Mouse (Mus musculus) right cerebral cortex, postnatal 14 days (tissue): Measurements from ENCODE around the gene Ints5.
"Not testable (repeated sequence)": the region's sequence is repeated elsewhere in the genome, so short reads cannot be mapped to it uniquely, and the experiment has no call there.

Source experiments
- DNase-seq: peaks from one replicate; pipeline ENCODE4 v3.0.0; 2022

Ints5 gene

DNA sequence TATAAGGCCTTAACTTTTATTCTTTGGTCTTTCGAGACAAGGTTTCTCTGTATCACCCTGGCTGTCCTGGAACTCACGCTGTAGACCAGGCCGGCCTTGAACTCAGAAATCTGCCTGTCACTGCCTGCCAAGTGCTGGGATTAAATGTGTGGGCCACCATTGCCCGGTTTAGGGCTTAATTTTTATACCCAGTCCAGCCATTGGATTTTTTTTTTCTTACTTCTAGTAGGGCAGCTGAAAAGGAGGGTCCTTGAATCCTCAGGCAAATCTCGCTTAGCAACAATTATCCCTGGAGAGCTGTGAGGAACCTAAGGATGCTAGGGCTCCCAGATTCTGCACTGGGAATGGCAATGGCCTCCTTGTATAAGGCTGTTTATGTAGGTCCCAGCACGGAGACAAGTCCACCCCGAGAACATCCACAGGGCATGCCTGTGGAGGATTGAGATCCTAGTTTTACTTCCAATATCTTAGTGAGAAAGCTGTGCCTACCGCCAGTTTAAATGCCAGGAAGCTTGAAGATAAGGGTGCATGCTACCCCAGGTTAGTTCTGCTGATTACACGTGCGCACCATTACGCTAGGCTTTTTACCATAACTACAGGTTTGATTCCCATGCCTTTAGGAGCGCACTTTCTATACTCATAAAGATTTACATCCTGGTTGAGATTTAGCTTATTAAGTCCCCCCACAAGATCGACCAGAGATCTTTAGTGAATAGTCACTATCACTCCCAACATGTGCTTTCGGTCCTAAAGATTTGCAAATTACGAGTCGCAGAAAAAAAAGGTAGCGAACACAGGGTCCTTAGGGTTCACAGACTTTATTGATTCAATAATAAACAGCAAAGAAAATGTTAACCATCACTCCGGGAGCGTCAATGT lies 5.0 kb upstream of the Ints5 start:
- no peak for DNase-seq

DNA sequence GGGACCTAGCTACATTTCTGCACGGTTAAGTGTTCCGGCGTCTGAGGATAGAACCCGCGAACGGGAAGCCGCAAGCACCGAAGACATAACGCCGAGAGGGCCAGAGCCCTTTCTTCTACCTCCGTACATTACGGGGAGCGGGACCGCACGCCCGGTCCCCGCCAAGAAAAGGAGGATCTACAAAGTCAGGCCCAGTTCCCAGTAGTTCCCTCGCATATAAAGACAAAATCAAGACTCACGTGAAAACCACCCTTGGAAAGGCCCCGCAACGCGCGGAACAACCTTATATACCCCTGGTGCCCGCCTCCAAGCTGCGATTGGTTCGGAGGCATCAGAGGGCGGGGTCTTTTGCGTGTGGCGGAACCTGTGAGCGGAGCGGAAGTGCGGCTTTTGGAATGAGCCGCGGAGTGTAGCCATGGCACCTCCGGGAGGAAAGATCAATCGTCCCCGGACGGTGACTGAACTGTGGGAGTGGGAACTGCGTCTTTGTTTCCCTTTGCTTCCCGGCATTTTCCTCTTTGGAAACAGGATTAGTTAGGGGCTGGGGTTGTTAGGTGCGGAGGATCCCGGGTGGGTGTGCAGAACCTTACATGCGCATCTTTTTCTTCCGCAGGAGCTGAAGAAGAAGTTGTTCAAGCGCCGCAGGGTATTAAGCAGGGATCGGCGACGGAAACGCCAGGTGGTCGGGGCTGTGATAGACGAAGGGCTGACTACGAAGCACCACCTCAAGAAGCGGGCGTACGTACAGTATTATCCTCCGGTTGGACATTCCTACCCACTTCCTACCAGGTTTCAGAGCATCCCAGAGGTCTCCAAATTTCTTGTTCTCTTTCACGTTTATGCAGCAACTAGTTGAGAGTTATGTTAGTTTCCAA lies 4.1 kb upstream of the Ints5 start, which contains the start of the genes 1810009A15Rik and Gm49416:
1810009A15Rik (plus strand) TSS at position 343 of the 875 bp plus-strand sequence.
Gm49416 (plus strand) TSS at position 416 of the 875 bp plus-strand sequence.
- DNase-seq = peak; percentile 94

DNA sequence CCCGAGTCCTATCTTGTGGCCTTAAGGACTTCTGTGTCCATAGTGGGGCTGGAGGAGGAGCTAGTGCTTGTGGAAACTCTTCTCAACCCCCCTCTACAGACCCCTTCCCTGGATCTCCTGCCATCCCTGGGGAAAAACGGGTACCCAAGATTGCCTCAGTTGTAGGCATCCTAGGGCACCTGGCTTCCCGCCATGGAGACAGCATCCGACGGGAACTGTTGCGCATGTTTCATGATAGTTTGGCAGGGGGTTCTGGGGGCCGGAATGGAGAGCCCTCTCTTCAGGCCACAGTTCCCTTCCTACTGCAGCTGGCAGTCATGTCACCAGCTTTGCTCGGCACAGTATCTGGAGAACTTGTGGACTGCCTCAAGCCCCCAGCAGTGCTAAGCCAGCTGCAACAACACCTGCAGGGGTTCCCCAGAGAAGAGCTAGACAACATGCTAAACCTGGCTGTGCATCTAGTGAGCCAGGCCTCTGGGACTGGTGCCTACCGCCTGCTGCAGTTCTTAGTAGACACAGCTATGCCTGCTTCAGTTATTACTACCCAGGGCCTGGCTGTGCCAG lies 2.7 kb downstream of the Ints5 start:
- no peak for DNase-seq

GRCm38 (mm10) chr19:8896231-8896630 lies 3.4 kb downstream of the Ints5 start:
- not testable (repeated sequence) for DNase-seq

DNA sequence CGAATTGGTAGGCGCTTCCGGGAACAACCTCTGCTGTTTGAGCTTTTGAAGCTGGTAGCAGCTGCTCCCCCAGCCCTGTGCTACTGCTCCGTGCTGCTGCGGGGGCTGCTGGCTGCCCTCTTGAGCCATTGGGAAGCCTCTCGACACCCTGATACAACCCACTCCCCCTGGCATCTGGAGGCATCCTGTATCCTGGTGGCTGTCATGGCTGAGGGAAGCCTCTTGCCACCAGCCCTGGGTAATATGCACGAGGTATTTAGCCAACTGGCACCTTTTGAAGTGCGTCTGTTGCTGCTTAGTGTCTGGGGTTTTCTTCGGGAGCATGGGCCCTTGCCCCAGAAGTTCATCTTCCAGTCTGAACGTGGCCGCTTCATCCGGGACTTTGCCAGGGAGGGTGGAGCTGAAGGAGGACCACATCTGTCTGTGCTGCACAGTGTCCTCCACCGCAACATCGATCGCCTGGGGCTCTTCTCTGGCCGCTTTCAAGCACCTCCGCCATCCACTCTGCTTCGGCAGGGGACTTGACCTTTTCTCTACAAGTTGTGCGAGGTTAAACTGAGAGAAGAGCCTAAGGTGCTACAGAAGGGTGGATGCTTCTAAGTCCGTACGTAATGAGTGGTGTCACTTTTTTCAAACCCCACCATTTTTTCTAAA lies 4.5 kb downstream of the Ints5 start:
- DNase-seq = peak; percentile 40

DNA sequence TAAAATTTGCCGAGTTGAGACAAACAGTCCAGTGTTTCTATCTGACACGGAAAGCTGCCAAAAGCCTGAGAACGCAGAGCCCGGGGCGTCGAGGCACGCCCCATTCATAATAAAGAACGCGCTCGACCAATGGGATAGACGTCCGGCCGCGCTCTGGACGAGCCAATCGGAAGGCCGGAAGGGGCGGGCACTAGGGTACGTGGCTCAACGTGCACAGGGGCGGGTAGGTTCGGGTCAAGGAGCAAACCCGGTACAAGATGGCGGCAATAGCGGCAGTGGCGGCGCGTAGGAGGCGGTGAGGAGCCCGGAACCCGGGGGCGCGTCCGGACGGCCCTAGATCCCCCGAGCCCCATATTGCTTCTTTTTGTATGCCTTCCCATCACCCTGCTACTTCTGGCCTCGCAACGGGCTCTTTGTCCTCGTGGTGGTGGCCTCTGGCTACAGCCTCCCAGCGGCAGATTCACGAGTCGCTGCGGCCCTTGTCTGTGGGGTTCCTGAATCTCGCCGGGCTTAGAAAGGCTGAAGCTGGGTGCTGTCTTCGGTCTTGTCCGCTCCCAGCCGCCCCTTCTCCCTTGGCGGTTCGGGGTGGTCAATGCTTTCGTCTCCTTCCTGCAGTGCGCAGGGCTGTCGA lies 5.2 kb downstream of the Ints5 start, which contains the start of gene Ganab:
Ganab (plus strand) TSS at position 207 of the 631 bp plus-strand sequence.
- peak; percentile 95 for DNase-seq

DNA sequence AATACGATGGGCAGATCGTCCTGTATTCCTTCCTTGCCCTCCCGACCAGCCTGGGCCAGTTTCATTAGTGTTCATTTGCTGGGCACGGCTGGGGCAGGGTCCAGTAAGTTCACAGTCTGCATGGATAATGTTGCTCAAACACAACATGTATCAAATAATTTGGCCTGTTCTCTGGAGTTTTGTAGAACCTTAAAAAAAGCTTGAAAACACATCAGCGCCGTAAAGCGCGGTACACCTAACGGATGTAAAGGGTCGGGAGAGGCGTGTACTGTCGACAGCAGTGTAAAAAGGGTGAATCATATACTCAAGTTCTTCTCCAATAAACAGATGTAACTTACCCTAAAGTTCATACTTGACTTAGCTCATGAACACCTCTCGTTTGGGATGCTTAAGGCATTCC lies 5.8 kb downstream of the Ints5 start:
- DNase-seq = no peak

DNA sequence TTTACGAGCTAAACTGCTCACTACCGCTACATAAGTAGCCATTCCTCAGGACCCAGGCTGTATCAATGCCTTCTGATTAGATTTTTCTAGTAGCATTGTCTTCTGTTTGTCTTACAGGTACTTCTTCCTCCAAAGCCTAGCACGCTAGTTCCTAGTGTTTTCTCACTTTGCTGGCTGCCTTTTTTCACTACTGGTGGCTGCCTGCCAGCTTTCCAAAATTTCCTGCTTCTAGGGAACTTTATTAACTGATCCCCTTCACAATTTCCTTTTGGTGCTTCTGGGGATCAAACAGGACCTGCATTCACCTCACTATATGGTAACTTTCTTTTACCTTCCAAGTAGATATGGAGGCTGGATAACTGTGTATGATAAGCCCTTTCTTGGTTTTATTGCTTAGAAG lies 6.3 kb downstream of the Ints5 start:
- no peak for DNase-seq

- no peak for DNase-seq
Measured at GRCm38 (mm10) chr19:8903412-8903811, 10.6 kb downstream of the Ints5 start.

DNA sequence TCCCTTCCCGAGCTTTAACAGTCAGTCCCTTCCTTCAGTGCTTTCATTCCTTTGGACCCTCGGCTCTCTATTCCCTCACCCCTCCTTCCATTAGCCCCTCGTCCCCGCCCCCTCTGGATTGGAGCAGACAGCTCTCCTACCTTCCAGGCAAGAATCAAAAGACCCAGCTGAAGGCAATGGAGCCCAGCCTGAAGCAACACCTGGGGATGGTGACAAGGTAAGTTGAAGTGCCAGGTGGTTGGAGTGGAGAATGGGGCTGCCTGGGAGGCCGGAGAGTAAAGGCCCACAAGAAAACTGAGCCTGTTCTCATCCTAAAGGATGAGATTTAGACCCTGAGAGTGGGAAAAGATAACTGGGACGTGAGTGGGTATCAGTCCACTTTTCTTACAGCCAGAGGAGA lies 15.7 kb downstream of the Ints5 start:
- no peak for DNase-seq

DNA sequence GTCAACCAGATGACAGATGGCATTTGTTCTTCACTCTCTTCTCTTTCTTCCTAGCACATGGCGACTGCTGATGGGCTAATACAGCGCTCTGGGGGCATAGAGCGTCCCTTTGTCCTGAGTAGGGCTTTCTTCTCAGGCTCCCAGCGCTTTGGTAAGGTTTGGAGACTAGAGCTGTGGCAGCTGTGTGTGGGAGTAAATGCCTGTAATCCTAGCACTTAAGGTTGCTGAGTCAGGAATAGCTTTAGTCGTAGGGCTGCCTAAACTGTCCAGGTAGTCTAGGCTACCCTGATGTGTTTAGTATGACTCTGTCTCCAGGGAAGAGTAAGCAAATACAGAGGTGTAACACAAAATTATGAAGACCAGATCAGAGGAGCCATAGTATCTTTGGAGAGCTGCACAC lies 19.0 kb downstream of the Ints5 start:
- DNase-seq = no peak

GRCm38 (mm10) chr19:8914212-8914611 lies 21.4 kb downstream of the Ints5 start:
- DNase-seq = no peak

DNA sequence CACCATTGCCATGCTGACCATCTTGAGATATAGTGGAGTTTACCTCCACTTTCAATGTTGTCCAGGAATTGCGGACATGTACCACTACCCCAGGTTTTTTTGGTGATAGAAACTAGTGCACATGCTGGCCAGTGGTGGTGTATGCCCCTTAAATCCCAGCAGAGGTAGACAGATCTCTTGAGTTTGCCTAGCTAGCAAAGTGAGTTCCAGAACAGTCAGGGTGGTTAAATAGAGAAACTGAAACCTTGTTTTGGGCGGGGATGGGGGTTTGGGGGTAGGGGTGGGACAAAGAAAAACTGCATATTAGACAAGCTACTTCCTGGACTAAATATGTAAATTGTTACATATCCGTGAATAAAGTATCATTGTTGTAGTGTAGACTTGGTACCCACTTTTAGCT lies 26.2 kb downstream of the Ints5 start:
- DNase-seq = no peak

- no peak for DNase-seq
Measured at GRCm38 (mm10) chr19:8919684-8920072, 26.9 kb downstream of the Ints5 start.

DNA sequence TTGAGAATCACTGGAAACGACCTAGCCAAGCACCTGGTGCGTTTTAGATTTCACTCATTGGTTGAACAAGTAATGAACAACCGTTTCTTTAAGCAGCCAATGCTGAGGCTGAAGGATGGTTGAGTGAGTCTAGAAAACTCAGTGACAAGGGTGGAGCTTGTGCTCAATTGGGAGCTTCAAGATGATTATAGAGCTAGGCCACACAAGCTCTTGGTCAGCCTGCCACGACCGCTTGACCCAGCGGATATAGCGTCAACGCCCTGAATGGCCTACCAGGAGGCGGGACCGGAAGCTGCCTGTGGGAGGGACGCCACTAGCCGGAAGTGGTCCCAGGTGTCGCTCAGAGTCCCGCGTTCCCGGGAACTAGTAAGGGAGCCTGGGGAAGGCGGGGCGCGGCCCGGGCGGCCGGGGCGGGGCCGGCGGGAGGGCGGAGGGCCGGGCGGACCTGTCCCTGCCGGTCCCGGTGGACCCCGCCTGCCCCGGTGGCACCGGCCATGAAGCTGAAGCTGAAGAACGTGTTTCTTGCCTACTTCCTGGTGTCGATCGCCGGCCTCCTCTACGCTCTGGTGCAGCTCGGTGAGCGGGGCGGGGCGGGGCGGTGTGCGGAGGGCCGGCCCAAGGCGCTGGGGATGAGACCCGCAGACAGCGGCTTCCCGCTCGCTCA lies 27.4 kb downstream of the Ints5 start, which contains the start of gene B3gat3:
B3gat3 (plus strand) TSS at position 302 of the 664 bp plus-strand sequence.
- DNase-seq = peak; percentile 91

DNA sequence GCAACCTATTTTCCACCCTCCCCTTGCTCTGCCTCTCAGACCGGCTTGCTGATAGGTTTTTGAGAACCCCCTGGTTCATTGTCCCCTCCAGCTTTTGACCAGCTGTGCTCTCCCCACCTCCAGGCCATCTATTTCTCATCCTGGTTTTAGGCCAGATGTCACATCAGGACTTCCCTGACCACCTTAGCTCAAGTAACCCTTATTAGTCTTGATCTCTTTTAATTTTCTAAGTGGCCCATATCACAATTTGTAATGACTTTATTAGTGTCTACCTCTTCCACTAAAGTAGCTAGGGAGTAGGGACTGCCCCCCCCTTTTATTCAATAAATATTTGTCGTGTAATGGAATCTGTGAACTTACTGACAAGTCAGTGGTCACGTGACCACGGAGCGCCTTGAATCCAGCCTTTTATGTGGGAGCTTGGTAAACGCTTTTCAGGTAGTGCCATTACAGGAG lies 28.1 kb downstream of the Ints5 start:
- no peak for DNase-seq

DNA sequence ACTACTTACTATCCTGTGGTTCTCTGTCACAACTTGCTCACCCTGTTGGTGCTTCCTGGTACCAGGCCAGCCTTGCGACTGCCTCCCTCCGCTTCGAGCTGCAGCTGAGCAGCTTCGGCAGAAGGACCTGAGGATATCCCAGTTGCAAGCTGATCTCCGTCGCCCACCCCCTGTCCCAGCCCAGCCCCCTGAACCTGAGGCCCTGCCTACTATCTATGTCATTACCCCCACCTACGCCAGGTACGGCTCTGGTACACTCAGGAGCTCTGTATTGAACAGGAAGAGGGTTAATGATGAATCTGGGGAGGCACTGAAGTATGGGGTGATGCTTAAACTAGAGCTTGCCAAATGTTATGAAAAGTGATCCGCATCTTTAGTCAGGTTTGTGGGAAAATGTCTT lies 28.9 kb downstream of the Ints5 start:
- DNase-seq = no peak

- no peak for DNase-seq
Measured at GRCm38 (mm10) chr19:8926766-8927165, 34.0 kb downstream of the Ints5 start.

DNA sequence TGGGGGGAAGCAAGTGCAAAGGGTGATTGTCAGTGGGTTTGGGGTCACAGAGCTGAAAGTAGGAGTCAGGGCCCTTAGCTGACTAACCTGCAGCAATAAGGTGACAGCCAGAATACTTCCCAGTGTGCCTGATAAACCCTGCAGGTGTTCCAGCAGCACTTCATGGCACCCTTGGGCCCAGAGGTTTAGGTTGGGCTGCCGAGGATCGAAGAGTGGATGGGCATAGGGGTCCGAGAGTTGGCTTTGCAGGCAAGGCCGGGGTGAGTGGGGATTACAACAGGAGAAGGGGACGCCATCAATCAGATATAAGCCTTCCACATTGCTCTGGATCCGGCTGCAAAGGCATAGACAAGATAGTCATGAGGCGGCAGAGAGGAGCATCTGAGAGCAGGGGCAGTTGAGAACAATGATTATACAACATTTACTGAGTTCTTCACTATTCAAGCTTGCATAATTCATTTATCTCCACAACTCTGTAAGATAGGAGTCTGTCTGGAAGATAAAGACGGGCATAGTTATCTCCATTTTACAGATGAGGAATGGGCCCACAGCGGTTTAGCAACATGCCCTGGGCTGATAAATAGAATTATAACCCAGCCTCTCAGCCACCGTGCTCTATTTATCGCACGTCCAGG lies 35.2 kb downstream of the Ints5 start:
- no peak for DNase-seq

DNA sequence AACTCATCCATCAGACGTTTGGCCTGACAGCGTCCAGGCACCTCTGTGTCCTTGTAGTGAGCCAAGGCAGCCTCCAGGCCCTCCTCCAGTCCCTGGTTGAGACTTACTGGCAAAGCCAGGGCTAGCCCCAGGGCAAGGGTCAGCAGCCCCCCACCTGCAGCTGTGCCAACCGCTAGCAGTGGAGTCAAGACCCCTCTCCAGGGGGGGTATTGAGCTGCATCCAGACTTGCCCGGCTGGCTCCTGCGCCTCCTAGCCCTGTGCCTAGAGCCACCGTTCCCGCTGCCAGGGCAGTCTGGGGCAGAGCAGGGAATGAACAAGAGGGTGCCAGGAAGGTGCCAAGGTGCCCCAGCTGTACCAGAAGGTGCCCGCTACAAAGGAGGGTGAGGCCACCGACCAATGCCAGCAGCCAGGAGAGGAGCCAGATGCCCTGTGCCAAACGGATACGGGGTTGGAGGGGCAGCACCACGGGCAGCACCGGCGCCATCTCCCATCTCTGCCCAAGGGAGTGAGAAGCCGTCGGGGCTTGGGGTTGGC lies 36.0 kb downstream of the Ints5 start:
- DNase-seq = no peak
